Mouse (Mus musculus) spleen, postnatal 4 days (tissue): ENCODE measurements around the gene Mta3.

ENCODE experiments used
- DNase-seq, 2 experiments: peaks; one replicate each; pipeline ENCODE4 v3.0.0; 2022; ENCODE audit warnings: low spot score in 2 of 2

The Mta3 gene

DNA sequence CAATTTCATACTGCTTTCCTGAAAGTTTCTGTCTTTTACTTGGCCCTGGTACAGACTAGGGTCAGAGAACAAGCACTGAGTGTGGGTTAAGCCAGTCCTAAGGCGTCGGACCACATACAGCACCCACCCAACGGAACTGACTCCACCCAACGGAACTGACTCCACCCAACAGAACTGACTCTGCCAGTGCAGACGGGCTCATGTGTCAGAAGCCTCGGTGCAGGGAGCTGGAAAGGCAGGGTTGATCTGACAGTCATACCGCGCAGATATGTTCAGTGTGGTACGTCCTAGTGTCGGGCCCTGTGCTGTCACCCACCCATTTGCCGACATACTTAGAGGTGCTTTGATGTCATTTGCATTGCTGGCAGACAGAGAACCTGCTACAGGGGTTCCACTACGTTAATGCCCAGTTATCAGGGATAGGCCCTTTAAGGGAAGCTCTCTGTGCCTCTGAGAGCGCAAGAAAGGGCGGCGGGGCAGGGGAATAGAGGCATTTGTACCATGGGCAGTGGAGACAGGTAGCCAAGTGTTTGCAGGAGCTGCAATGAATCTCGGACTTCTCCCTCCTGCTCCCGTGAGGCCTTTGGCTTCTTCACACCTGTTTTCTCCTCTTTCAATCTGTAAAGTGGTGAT, 103.3 kb downstream of the Mta3 start:
- DNase-seq = peak; percentile 60 to 74

DNA sequence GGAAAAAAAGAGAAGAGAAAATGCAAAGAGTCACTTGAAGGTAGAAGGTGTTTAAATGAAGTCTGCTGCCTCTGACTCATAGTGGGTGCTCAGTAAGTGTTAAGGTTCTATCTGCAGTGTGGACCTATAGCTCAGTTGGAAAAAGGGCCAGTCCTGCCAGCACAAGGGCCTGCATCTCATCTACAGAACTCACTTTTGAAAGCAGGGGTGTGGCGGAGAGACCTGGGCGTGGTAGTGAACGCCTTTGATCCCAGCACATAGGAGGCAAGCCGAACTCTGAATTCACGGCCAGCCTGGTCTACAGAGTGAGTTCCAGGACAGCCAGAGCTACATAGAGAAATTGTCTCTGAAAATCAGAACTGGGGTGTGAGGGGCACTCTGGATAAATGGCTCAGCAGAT, 104.3 kb downstream of the Mta3 start:
- DNase-seq = peak in 1 of 2 experiments; percentile 39

DNA sequence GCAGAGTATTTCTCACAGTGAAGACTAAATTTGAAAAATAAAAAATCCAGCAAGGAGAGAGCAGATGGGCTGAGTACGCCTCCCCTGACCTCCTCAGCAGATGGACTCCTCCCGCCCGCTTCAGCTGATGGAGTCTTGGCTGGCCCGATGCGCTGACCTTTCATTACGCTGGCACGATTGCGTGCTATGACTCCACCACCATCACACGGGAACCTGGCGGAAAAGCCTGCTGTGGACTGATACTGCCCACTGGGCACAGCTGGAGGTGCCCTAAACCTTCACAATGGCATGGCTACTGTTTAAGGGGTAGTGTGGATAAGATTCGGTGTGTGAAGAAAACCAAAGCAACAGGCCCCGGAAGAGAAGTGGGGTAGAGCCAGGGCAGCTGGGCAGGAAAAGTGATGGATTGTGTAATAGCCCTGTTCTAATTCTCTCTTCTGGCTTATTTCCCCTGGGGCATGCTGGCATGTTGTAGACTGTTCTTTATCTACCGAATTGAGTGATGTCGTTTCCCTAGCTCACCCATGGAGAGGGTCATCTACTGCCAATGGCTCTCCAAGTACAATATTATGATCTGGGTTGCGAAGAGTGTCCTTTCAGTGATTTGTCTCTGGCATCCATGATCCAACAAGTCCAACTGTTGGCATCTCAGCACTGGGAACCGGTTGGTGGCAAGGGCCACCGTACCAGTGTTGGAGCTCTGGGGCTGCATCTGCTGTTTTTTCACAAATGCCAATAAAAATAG, 106.4 kb downstream of the Mta3 start:
- no peak for DNase-seq

DNA sequence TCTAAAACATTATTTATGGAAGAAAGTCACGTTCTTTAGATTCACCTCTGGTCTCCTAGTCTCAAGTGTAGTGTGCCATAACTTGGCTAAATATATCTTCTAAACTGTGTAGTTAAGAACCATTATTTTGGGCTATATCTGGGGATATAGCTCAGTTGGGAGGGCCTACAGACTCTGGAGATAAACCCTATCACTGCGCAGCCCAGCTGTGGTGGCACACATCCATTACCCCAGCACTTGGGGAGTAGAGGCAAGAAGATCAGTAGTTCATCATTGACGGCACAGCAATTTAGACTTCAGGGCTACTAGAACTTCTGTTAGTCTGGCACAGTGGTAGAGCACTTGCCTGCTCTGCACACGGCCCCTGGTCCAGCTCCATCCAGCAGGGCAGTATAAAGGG, 107.1 kb downstream of the Mta3 start:
- no peak for DNase-seq

DNA sequence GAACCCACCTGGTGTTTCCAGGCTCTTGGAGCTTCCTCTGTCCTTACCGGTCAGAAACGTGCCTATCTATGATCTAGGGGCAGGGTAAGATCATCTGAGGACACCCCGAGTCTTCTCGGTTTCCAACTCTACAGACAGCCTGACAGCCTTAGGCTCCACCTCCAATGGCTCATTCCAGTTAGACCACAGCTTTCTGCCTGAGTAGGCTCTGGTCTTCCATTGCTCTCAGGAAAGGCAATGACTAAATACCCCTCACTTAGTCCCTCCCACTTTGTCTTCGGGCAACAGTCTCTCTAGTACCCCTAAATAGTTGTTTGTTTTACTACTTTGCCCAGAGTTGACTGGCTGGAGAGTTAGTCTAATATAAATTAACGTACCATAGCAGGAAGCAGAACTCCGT, 111.0 kb downstream of the Mta3 start:
- no peak for DNase-seq

DNA sequence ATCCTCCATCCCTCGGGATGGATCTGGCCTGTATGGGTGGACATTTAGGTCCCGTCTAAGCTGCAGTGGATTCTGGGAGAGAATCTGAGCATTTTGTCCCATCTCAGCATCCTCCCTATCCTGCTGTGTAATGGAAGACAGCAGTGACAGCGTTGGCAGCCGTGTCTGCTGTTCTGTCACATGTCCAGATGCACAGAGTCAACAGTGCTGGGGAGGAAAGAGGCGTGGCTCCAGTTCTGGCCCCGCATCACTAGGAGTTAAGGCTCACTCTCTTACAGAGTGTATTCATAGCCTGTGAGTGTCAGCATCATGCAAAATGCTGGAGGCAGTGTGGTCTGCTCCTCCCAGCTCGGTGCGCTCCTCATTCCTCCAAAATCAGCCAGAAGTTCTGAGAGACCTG, 113.5 kb downstream of the Mta3 start:
- no peak for DNase-seq

DNA sequence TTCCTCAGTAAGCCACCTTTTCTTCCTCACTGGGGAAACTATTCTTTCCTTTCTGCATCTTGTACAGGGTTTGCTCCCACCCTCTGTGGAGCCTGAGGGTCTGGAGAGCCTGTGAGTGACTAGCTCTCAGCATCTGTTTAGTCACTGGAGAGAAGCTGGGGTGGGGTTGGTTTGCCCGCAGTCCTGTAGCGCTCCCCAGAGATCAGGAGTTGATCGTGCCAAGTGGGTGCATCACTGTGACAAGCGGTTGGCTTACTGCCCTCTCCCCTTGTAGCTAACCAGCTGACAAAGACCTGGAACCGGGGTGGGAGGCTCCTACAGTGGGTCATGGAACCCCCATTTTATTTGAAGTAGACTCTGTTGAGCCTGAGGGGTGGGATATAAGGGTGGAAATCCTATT, 114.7 kb downstream of the Mta3 start:
- no peak for DNase-seq

DNA sequence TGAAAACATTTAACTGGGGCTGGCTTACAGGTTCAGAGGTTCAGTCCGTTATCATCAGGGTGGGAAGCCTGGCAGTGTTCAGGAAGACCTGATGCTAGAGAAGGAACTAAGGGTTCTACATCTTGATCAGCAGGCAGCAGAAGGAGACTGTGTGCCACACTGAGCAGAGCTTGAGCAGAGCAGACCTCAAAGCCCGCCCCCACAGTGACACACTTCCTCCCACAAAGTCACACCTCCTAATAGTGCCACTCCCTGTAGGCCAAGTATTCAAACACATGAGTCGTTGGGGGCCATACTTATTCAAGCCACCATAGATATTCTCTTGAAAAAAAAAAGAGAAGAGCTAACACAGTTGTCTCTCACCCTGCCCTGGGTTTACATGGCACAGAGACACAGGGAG, 115.9 kb downstream of the Mta3 start:
- no peak for DNase-seq

DNA sequence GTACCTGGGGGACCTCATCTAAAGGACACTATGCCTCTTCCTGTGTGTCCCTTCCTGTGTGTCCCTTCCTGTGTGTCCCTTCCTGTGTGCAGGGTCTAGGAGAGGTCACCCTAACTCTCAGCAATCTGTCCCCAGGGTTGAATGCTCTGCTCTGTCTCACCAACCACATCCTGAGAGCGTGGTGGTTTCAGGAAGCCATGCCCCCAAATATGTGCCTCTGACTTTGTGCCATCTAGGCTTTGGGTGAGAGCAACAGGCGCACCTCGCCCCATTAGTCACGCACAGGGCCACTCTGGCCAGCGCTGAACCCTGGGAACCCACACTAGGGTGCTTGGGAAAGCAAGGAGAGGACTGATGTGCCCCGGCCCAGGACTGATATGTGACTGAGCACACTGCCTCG, 117.9 kb downstream of the Mta3 start:
- DNase-seq = no peak

DNA sequence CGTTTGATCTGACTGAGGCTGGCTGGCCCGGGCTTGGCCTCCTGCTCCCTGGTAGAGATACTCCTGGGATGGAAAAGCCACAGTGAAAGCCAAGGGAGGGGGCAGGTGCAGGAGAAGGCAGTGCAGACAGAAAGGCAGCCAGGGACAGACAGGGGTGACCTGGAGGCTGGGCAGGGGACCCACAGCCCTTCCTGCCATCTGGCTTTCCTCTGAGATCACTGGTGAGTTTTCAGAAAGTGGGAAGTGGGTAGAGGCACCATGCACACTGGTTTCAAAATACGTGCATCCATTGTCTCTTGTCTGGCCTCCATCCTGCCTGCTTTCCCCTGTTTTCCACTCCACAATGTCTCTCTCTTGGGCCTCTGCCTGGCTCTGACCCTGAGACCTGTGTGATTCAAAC, 123.4 kb downstream of the Mta3 start:
- DNase-seq = no peak

DNA sequence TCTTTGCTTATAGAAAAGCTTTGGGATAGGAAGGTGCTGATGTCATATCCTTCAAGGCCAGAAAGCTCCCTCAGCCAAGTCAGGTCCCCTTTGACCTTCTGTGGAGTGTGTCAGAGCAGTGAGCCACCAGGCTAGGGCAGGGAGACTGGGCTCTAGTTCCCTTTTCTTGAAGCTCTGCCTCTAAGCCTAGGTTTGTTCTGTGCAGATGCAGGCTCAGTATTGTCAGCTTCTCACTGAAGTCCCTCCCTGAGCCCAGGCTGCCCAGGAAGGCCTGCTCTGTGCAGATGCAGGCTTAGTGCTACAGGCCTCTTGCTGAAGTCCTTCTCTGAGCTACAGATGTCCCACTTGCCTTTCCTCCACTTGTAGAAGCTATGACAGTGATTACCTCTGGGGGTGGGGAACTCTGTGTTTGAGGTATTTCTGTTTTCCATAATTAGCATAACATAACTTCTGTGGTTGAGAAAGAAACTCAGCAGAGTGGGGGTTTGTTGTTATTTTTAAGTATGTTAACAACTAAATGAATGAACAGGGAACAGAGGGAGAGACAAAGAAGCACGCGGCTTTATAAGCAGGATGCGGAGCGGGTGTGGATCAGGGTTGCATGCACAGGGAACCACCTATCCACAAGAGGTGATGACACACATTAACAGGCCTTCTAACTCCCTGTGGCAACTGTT, 124.8 kb downstream of the Mta3 start:
- DNase-seq = no peak

DNA sequence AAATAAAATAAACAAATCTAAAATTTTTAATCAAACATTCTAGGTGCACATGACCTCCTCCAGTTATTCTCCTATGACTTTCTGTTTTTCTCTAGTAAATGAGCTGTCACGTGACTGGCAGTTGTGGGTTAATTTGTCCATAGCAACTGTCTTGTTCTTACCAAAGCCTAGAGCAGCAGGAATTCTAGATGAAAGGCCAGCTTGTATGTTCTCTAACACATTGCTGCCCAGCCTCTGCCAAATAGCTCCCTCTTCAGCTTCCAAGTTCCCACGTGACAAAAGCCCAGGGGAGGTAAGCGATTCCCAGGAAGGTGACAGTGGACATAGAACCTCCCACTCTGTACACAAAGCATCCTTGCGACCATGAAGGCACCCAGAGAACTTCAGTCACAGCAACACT, 128.2 kb downstream of the Mta3 start:
- no peak for DNase-seq

DNA sequence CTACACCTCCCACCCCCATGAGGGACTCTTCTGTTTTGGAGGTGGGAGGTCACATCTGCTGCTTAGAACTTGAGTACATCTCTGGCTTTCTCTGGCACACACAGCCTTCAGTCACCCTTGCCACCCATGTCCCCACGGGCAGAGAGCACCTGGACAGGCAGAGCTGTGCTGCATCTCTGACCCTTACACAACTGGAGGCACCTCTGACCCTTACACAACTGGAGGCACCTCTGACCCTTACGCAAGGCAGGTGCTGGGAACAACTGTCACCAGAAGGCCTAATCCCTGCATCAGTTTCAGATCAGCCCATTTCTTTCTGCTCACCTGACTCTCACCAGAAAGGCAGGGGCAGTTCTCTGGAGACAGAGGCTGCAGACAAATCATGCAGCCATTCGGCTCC, 130.1 kb downstream of the Mta3 start:
- peak in 1 of 2 experiments; percentile 12 for DNase-seq

DNA sequence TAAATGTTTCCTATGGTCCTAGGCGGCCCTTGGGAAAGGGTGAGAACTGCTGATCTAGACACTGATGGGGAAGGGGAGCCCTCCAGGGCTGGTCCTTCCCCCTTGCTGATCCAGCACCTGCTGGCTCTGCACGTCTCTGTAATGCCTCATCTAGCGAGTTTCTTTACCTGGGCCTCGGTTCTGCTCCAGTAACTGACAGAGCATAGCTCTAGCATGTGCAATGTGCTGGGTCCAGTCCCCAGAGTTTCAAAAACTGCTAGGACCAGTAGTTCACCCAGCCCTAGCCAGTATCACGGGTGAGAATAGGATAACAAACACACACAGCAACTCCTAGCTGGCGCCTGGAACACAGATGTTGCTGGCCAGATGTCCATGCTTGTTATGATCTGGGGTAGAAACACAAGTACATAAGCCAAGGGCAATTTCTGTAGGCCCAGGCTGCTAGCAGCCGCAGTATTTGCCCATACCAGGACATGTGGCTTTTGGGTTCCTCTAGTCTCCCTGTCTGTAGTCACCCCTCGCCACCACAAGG, 131.8 kb downstream of the Mta3 start:
- DNase-seq = no peak

DNA sequence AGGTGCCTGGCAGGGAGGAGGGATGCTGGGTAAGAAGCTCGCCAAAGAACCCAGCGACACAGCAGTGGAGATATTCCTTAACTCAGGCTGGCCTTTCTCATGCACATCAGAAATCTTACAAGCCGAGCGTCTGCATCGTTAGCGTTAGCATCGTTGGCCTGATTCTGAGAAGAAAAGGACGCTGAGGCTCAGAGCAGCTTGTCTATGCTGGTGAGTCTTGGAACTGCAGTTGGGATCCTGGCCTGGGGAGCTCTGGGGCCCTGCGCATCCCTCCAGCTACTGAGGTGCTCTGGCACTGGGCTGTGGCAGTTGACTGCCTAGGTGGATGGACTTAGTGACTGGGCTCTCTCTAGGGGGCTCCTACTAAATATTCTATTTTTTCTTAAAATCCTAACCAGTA, 133.2 kb downstream of the Mta3 start:
- DNase-seq = no peak

DNA sequence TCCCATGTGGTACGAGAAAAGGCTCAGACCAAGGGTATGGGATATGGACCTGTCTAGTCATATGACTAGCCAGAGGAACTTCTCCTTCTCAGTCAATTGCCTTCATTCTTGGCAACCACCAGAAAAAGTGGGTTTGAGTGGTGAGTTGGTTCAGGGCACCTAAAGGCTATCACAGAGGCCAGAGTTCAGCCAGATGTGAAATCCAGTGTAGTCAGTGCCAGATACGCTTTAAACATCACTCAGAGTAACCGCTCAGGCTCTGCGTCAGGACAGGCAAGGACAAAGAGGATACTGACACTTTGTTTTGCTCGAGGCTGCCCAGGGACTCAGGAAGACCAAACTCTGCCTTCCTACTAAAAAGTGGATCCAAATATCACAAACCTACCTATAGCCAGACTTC, 135.0 kb downstream of the Mta3 start:
- no peak for DNase-seq

DNA sequence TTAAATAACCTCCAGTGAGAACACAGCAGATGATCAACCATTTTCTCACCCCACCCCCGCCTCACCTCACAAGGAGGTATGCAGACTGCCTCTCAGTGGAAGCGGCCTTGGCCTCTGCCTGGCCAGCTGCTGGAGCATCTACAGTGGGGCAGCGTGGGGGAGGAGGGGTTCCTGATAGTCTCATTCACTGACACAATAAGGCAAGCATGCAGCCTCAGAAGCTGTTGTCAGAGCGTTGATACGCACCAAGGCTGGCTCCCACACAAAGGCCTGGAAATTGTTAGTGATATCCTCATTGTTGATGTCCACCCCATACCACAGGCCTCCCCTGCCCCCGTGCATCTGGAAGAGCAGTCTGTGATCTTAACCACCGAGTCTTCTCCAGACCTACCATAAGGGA, 137.8 kb downstream of the Mta3 start:
- no peak for DNase-seq

DNA sequence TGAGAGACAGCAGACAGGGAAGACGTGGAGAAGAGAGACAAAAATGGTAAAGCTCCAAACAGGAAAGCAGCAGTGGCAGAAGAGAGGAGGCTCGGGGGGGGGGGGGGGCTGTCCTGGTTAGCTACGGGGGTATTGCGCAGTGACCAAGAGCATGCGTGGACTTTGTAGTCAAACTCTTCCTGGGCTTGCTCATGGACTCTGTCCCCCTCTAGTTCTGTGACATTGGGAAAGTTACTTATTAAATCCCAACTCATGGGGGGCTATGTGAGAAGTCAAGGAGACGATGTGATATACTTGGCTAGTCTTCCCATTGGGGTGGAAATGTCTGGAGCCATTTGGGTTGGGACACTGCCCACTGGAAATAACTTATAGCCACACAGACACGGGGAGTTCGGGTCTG, 139.6 kb downstream of the Mta3 start:
- DNase-seq = no peak

DNA sequence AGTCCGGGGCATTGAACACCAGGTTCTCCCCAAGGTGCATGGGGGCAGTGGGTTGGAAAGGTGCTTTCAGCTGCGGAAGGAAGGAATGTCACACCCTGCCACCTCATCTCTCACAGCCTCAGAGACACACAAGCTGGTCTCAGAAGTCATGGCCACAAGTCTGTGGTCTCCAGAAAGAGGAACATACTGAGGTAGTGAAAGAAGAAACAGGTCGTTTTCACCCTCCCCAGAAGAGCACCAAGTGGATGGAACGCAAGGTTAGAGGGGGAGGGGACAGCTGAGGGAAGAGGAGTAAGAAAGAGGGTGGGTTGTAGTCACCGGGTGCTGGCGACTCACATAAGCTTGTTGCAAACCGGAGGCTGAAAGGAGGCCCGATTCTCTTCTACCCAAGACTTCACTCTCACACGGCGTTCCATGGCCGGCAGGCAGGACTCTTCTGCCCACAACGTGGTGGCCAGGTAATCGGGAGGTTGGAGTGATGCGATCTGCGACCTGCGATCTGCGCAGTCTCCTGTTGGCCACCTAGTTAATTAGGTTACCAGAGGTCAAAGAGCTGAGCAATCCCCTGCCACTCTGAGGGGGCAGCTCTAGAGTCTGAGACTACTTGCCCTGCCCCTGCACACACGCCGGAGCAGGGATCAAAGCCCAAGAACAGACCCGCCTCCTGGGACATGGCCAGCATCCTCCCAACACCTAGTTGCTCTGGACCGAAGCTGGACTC, 140.5 kb downstream of the Mta3 start:
- DNase-seq = peak; percentile 53 to 76

DNA sequence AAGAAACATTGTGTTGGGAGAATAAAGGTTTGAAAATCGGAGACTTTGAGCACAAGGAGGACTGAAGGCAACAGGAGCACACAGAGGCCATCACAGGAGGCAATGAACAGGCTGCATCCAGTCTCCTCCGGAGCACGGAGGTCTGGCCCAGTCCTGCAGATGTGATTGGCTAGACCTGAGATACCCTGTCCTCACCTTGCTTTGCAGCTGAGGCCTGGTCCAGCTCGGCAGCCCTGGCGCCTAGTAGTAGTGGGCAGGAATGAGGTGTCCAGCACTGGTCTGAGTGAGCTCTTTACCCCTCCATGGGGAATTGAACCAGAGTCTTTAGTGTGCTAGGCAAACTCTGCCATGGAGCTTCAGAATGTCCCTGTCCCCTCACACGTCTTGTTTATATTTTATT, 141.1 kb downstream of the Mta3 start:
- DNase-seq = peak in 1 of 2 experiments; percentile 69

DNA sequence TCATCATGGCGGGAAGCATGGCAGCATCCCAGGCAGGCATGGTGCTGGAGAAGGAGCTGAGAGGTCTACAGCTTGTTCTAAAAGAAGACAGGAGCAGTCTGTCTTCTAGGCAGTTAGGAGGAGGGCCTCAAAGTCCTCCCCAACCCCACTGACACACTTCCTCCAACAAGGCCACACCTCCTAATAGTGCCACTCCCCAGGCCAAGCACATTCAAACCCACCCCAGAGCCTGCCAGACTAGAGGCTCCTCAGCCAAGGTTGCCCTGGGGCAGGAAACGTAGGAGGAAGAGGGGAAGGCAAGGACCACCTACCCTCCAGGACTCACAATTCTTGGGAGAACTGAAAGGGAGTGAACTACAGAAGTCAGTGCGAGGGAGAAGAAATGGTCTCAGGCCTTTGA, 141.9 kb downstream of the Mta3 start, which contains the start of gene Haao:
Gene Haao, minus strand, starts transcription at position 149 of the 400 bp plus-strand sequence.
- DNase-seq = peak; percentile 67 to 77

DNA sequence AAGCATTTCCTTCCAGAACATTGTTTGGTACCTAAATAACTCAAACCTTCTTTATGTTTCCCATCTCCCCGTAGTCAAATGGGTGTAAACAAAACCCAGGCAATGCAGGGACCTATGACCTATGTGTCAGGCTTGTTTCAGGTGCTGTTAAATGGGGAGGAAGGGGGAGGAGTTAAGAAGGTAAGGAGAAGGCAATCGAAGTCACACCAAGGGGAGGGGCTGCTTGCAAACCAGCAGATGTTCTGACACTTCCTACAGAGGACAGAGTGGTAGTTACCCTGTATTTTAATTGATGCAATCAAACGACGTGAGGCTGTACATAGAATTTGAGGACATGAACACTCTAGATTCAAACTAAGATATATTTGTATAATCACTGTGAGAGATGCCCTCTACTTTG, 142.5 kb downstream of the Mta3 start:
- no peak for DNase-seq
